Mouse (Mus musculus): ENCODE results near the gene Olfr1254. TPM values are rescaled to one million over a fixed set of nuclear protein-coding genes. Genes with fewer than 3 reads are reported as not detected.

Olfr1254 gene
- not detected for total RNA-seq (2021)
- long read RNA-seq, experiment 1, result 0 reads
- long read RNA-seq, experiment 2, result 0 reads

- no peak for TF ChIP-seq CTCF (IDR thresholded peaks at IDR 0.05)
- no peak for DNase-seq (ENCODE audit: extremely low spot score in 1 of 2, low spot score in 2 of 2)
- intact Hi-C loops (cut with DNase I), result no loop called here
- no peak within 1 kb of the TSS for H3K27ac ChIP-seq
- no peak within 1 kb of the TSS for H3K4me3 ChIP-seq
Measured at GRCm38 (mm10) chr2:89793519-89793918, at the start of gene Olfr1254. Gene Olfr1254 (minus strand): TSS chr2:89793619.

DNA sequence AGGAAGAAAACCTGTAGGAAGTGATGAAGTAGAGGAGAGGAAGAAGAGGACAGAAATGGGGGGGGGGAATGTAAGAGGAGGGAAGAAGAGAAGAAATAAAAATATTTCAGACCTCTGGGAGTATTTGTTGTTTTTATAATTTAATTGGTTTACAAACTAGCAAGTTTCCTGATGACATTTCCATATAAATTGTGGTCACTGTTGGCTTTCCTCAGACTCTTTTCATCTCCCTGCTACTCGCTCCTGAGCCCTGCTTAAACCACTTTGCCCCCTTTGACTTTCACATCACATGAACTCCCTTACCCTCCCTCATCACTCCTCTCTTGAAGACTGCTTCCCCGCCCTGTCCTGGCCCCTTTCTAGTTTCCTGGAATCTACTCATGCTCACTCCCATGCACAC, 48.0 kb upstream of the Olfr1254 start, which contains the start of gene Olfr1256:
Gene Olfr1256, minus strand, starts transcription at position 101 of the 400 bp plus-strand sequence.
- no peak within 1 kb of the TSS for H3K27ac ChIP-seq
- no peak within 1 kb of the TSS for H3K4me3 ChIP-seq
- TF ChIP-seq CTCF (IDR thresholded peaks at IDR 0.05), result no peak
- intact Hi-C loops (cut with DNase I), result no loop called here
- DNase-seq (ENCODE audit: extremely low spot score in 1 of 2, low spot score in 2 of 2), result no peak

DNA sequence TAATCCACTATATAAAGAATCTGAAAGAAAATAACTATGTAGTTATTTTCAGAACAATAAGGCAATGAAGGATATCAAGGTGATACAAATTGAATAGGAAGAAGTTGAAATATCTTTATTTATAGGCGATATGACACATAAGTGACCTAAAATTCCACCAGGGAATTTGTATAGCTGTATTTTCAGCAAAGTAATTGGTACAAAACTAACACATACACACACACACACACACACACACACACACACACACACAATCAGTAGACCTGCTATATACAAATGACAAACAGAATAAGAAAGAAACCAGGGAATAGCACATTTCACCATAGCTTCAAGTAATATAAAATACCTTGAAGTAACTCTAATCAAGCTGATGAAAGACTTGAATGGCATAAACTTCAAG, 26.8 kb upstream of the Olfr1254 start:
- intact Hi-C loops (cut with DNase I), result no loop called here
- DNase-seq (ENCODE audit: extremely low spot score in 1 of 2, low spot score in 2 of 2), result no peak
- Histone ChIP-seq H3K27ac (no peak overlapping the region), H3K4me3 (no peak overlapping the region)
- TF ChIP-seq CTCF (IDR thresholded peaks at IDR 0.05), result no peak

GRCm38 (mm10) chr2:89811751-89812150, 18.3 kb upstream of the Olfr1254 start, which contains the start of gene Olfr1255:
Gene Olfr1255 (plus strand): TSS chr2:89812051.
- DNase-seq (ENCODE audit: extremely low spot score in 1 of 2, low spot score in 2 of 2), result no peak
- intact Hi-C loops (cut with DNase I), result no loop called here
- Histone ChIP-seq H3K27ac (no peak within 1 kb of the TSS), H3K4me3 (no peak within 1 kb of the TSS)
- no peak for TF ChIP-seq CTCF (IDR thresholded peaks at IDR 0.05)

- Histone ChIP-seq H3K4me3 (no peak overlapping the region), H3K27ac (no peak overlapping the region)
- DNase-seq (ENCODE audit: extremely low spot score in 1 of 2, low spot score in 2 of 2), result no peak
- no peak for TF ChIP-seq CTCF (IDR thresholded peaks at IDR 0.05)
- intact Hi-C loops (cut with DNase I), result no loop called here
Measured at GRCm38 (mm10) chr2:89810751-89811150, 17.3 kb upstream of the Olfr1254 start.

DNA sequence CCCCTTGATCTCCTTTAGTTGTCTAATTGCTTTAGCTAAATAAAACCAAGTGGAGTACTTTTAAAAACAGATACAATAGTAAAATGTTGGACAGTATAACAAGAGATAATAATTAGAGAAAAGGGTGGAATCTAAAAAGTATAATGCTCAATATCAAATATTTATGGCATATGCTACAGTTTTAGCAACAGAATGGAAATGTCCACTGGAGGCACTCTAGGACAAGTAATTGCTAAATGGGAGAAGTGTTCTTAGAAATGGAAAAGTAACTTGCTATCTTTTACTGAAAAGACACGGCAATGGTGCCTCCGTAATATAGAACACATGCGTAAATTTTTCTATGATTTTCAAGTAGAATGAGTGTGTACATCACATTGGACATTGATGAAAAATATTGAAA, 6.2 kb upstream of the Olfr1254 start:
- H3K27ac ChIP-seq, result no peak overlapping the region
- TF ChIP-seq CTCF (IDR thresholded peaks at IDR 0.05), result peak; percentile 41
- intact Hi-C loops (cut with DNase I), result no loop called here
- no peak for DNase-seq (ENCODE audit: extremely low spot score in 1 of 2, low spot score in 2 of 2)
- no peak overlapping the region for H3K4me3 ChIP-seq

- intact Hi-C loops (cut with DNase I), result no loop called here
- DNase-seq (ENCODE audit: extremely low spot score in 1 of 2, low spot score in 2 of 2), result no peak
- H3K27ac ChIP-seq, result no peak within 1 kb of the TSS
- H3K4me3 ChIP-seq, result no peak within 1 kb of the TSS
- TF ChIP-seq CTCF (IDR thresholded peaks at IDR 0.05), result no peak
Measured at GRCm38 (mm10) chr2:89756990-89757389, 36.4 kb downstream of the Olfr1254 start, which contains the start of gene Olfr1253. Gene Olfr1253 (minus strand): TSS chr2:89757090.

Other genes starting within 250 kb of the Olfr1254 start
- gene Olfr1245, start 215.2 kb downstream of the Olfr1254 start, total RNA-seq (2021), result not detected
- gene Olfr1246, start 200.5 kb downstream of the Olfr1254 start, total RNA-seq (2021), result not detected
- gene Olfr1247, start 179.5 kb downstream of the Olfr1254 start, total RNA-seq (2021), result under 1 TPM; 0.05 to 0.12 TPM
- not detected for gene Olfr1248, start 175.4 kb downstream of the Olfr1254 start, total RNA-seq (2021)
- not detected for gene Olfr1249, start 158.6 kb downstream of the Olfr1254 start, total RNA-seq (2021)
- gene Olfr1250, start 132.2 kb downstream of the Olfr1254 start, total RNA-seq (2021), result not detected
- gene Olfr1251, start 121.7 kb downstream of the Olfr1254 start, total RNA-seq (2021), result not detected
- not detected for gene Olfr1252, start 68.6 kb downstream of the Olfr1254 start, total RNA-seq (2021)
- not detected for gene Olfr1253, start 36.5 kb downstream of the Olfr1254 start, total RNA-seq (2021)
- gene Olfr1255, start 18.4 kb upstream of the Olfr1254 start, total RNA-seq (2021), result not detected
- gene Olfr1256, start 47.9 kb upstream of the Olfr1254 start, total RNA-seq (2021), result not detected
- not detected for gene Olfr48, start 54.6 kb upstream of the Olfr1254 start, total RNA-seq (2021)
- gene Olfr1257, start 84.8 kb upstream of the Olfr1254 start, total RNA-seq (2021), result not detected
- not detected for gene Olfr1258, start 133.7 kb upstream of the Olfr1254 start, total RNA-seq (2021)
- gene Olfr1259, start 155.0 kb upstream of the Olfr1254 start, total RNA-seq (2021), result not detected
- not detected for gene Olfr1260, start 180.7 kb upstream of the Olfr1254 start, total RNA-seq (2021)
- not detected for gene Olfr1261, start 197.6 kb upstream of the Olfr1254 start, total RNA-seq (2021)
- gene Olfr1262, start 206.5 kb upstream of the Olfr1254 start, total RNA-seq (2021), result not detected
- not detected for gene Olfr1263, start 218.5 kb upstream of the Olfr1254 start, total RNA-seq (2021)
- gene Olfr1264, start 232.0 kb upstream of the Olfr1254 start, total RNA-seq (2021), result not detected
- not detected for gene Olfr1265, start 241.7 kb upstream of the Olfr1254 start, total RNA-seq (2021)